Mouse (Mus musculus) liver, adult 2 months (tissue): ENCODE results near the gene Hivep2.

Experiments used
- CTCF ChIP-seq: fragments of 200-500 bp; IDR thresholded peaks from 2 replicates; pipeline ENCODE4 v1.5.1; 2011; ENCODE audit warnings: low read depth, low read length, control low read depth
- POLR2A ChIP-seq: fragments of 200-500 bp; IDR thresholded peaks from 2 replicates; pipeline ENCODE4 v1.6.1; 2011; ENCODE audit warnings: low read length, control low read depth; ENCODE audit not compliant: insufficient read depth; ENCODE audit errors: extremely low read depth

- TF ChIP-seq POLR2A (no peak), CTCF (no peak)
Measured at GRCm38 (mm10) chr10:14028956-14029355, 63.1 kb downstream of the Hivep2 start.
